Mouse (Mus musculus) cortical plate, adult 2 months (tissue): Measurements from ENCODE around the gene Ptpn5.

ENCODE experiments used
- CTCF ChIP-seq: fragments of 200-500 bp; IDR thresholded peaks from 2 replicates; pipeline ENCODE4 v1.5.1; 2011; ENCODE audit warnings: mild to moderate bottlenecking, control low read depth, low read length; ENCODE audit not compliant: insufficient read depth; ENCODE audit errors: extremely low read depth
- POLR2A ChIP-seq: fragments of 200-500 bp; IDR thresholded peaks from 2 replicates; pipeline ENCODE4 v1.6.1; 2011; ENCODE audit warnings: mild to moderate bottlenecking, low read length, control low read depth; ENCODE audit not compliant: insufficient read depth; ENCODE audit errors: extremely low read depth

DNA sequence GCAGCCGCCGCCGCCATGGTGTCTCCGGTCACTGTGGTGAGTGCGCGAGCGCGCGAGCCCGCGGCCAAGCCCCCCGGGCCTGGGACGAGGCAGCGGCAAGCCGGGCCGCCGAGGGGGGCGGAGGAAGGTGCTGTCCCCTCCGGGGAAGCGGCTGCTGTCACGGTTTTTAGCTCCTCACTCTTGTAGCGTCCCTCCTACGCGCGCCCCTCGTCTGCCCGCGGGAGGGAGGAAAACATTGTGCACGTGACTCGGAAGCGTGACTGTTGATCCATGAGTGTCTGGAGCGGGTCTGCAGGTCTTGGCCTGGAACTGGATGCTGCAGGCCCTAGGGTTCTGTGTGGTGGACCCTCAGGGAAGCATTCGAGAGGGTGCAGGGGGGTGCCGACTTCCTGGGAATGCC, 82.7 kb downstream of the Ptpn5 start:
- TF ChIP-seq CTCF (no peak), POLR2A (no peak)
